Mouse (Mus musculus) layer of hippocampus, adult 11-12 months (tissue): ENCODE measurements around the gene Wdr73.
A peak's percentile ranks its signal among the peaks of the same experiment; 100 is the strongest.

Experiments
- DNase-seq: peaks from one replicate; pipeline ENCODE4 v3.0.0; 2022; ENCODE audit warnings: low spot score

Gene Wdr73

DNA sequence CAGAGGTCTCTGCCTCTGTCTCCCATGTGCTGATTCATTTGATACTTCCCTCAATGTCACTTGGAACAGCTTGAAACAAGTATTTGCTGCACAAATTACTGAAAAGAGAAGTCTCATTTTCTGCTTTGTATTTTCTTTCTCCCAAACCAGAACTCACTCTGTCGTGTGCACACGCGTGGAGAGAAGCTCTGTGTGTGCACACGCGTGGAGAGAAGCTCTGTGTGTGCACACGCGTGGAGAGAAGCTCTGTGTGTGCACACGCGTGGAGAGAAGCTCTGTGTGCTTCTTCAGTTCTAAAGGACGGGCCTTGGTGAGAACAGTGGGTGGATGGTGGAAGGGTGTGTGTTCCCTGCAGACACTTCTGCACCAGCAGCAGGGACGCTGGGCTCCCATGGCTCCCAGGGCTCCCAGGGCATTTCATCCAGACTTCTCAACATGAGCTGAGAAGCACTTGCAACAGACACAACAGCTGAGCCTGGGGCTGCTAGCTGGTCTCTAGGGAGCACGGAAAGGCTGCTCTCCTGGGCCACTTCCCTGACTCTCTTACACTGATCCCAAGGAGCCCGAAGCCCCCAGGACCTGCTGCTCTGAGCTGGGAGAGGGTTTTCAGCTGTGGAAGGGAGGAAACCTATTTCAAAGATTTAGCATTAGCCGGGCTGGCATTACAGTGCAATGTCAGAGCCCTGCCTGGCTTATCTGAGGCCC lies 6.1 kb downstream of the Wdr73 start:
- no peak for DNase-seq

DNA sequence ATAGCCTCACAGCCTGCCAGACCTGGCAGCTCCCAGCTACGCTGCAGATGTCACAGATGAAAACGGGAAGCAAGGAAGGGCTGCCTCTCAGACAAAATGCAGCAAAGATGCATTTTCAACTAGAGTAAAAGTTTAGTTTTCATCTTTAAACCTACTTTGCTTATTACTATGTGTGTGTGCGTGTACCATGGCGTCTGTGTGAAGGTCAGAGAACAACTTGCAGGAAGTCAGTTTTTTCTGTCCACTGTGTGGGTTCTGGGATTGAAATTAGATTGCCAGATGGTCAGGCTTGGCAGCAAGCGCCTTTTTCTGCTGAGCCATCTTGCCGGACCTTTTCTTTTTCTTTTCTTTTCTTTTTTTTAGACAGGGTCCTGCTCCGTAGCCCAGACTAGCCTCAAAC lies 6.9 kb downstream of the Wdr73 start:
- DNase-seq = no peak

DNA sequence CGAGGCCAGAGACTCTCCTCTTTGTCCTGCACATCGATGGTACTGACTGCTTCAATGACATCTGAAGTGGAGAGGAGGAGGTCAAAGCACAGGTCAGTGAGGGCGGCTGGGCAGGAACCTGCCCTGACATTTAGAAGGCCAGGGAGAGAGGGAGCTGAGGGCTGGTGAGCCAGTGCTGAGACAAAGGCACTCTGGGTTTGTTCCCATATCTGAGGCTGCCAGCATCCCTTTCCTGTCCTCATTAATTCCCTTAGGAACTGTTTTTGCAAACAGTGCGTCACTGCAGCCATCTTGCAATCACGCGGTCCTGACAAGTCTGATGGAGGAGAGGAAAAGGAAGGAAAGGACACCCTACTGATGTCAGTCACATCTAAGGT lies 7.3 kb downstream of the Wdr73 start:
- no peak for DNase-seq

DNA sequence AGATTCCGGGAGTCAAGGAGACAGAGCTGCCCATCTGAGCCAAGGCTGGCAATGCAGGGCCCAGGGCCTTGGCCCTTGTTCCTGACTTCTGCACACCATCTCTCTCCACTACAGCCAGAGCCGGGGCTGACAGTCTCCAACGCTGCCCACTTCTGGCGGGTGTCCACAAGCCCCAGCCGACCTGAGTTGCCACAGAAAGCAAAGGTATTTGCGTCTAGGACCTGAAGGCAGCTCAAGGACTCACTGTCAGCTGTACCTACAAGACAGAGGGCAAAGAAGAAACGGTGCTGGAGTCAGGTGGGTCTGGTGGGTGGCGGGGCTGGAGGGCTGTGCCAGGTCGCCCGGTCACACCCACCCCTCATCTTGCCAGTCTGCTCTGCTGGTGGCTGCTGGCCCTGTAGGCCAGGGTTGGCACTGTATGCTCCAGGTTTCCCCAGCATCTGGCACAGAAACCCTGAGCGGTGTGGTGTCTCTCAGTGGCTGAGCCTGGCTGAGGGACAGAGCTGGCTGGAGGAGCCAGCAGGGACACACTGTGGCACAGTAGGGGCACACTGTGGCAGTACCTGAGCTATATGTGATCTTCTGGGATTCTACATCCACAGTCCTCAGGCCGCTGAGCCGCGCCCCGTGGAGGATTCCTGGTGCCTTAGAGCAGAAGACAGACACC lies 7.8 kb downstream of the Wdr73 start:
- DNase-seq = no peak

DNA sequence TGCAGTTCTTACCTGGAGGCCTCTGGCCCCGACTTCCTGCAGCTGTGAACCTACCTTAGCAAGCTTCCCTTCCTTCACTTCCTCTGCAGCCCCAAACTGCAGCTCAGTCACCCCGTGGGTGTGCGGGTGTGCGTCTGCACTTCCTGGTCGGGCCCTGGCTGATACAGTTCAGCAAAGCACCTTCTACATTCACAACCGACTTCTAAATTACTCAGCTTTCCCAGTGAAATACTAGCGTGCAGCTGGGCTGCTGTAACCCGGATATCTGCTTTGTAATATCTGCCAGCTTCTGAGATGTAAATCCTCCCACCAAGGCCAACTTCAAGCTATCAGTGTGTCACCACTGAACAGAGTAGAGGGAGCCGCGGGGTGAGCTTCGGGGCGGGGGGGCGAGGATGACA lies 11.2 kb downstream of the Wdr73 start:
- DNase-seq = no peak

DNA sequence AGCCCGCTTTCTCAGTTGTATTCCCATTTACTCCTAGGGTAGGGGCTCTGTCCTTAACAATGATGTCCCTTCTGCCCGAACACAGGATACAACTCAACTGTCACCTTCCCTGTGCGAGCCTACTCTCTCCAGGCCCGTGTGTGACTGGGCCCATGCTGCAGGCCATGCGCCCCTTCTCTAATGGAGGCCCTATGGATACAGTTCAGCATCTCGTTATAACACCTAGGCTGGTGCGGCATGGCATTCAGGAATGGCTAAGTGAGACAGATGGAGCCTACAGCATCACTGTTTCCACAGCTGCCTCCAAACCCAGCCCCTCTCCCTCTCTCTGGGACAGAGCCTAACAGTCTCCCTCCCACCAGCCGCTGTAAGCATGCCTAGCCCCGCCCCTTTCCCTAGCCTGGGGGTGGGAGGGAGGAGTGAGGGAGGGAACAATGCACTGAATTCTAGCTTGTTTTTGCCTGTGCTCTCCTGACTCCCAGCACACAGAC lies 12.0 kb downstream of the Wdr73 start:
- DNase-seq = peak; percentile 53

DNA sequence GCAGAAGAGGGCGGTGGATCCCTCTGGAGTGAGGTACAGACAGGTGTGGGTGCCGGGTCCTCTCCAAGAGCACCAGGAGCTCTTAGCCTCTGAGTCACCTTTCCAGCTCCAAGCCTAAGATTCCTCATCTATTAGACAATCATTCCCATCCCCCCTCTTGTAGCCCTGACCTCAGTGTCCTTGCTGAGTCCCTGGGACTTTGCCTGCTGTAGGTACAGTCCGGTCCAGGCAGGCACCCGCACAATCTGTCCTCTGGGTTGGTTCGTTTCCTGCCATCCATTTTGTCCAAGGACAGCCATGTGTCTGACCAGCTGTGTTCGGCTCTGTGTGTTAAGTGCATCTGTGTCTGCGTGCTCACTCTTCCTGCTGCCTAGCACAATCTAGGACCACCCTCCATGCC lies 12.5 kb downstream of the Wdr73 start:
- DNase-seq = no peak

DNA sequence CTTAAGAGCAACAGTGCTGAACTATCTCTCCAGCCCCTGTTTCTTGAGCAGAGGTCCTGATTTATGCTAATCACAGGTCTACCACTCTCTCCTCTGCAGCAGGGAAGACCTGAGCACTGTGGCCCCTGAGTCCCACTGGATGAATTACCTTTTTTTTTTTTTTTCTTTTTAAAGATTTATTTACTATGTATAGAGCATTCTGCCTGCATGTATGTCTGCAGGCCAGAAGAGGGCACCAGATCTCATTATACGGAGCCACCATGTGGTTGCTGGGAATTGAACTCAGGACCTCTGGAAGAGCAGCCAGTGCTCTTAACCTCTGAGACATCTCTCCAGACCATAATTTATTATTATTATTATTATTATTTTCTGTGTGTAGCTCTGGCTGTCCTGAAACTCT lies 15.4 kb downstream of the Wdr73 start:
- DNase-seq = no peak

DNA sequence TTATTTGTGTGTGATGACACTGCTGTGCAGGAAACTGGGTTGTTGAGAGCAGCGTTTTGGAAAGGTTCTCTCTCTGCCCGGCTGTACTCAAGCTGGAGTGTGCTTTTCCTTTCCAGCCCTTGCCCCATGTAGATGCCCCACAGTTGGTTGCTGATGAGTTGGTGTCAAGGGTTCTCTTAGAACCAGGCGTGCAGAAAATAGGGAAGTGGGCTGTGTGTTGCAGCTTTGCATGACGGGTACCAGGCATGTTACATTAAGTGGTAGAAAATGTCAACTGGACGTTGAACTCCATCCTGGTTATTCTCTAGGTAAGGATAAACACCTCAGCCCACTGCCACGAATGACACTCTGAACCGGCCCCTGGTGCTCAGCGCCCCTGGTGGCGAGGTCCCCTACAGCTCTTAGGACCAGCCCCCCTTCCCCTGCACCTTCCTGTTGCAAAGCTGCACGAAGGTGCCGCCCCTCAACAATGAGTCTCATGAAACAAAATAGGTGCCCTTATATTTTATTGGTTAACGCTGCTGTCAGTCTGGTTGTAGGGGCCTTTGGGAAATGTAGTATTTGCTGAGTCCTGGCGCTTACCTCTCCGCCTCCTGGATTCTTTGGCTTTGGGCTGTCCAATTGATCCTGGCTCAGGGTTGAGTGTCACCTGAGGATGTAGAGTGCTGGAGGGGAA lies 18.1 kb downstream of the Wdr73 start:
- DNase-seq = peak; percentile 79

DNA sequence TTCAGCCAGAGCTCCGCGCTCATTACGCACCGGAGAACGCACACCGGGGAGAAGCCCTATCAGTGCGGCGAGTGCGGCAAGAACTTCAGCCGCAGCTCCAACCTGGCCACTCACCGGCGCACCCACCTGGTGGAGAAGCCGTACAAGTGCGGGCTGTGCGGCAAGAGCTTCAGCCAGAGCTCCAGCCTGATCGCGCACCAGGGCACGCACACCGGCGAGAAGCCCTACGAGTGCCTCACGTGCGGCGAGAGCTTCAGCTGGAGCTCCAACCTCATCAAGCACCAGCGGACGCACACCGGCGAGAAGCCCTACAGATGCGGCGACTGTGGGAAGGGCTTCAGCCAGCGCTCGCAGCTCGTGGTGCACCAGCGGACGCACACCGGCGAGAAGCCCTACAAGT lies 25.3 kb downstream of the Wdr73 start:
- no peak for DNase-seq

DNA sequence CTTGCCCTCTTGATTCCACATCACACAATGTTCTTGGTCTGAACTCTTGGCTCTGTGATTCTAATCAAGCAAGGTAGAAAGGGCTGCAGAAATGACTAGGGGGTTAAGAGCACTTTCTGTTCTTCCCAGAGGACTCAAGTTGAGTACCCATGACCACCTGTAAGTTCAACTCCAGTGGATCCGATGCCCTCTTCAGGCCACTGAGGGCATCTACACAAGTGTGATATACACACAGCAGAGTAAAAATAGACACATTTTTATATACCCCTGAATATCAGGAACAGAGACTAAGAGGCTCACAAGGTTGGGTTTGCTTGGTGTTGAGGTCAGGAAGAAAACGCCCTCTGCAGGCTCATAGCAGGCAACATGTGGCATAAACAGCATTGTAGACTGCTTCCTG lies 27.4 kb downstream of the Wdr73 start:
- no peak for DNase-seq

DNA sequence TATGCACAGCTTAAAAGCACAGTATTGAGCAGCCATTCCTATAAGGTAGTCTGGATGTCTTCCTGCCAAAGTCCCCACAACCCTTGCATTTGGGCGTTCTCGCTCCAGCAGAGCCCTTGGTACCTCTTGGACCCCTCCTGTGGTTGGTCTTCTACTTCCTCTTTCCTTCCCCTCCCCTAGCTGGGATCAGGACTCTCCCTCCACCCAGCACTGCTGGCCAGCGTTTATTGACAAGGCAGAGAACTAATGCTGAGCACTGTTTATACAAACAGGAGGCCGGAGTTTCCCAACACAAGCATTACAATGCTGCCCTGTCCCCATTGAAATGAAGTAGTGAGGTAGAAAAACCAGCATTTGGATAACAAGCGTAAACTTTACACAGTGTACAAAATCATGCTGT lies 28.0 kb downstream of the Wdr73 start:
- DNase-seq = no peak

DNA sequence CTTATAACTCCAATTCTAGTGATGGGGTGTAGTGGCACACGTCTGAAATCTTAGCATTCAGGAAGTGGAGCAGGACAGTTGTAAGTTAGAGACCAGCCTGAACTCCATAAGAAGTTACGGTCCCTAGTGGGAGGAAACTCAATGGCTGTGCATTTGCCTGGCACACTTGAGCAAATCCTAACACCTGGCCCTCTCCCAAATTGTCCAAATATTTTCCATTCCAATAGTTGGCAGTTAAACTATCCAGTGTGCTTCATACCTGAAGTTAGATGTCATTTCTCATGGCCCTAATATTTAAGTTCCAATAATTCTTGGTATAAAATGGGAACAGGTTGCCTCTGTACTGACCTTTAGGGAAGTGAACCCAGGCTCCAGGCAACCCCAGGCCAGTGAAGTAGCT lies 32.4 kb downstream of the Wdr73 start:
- no peak for DNase-seq

DNA sequence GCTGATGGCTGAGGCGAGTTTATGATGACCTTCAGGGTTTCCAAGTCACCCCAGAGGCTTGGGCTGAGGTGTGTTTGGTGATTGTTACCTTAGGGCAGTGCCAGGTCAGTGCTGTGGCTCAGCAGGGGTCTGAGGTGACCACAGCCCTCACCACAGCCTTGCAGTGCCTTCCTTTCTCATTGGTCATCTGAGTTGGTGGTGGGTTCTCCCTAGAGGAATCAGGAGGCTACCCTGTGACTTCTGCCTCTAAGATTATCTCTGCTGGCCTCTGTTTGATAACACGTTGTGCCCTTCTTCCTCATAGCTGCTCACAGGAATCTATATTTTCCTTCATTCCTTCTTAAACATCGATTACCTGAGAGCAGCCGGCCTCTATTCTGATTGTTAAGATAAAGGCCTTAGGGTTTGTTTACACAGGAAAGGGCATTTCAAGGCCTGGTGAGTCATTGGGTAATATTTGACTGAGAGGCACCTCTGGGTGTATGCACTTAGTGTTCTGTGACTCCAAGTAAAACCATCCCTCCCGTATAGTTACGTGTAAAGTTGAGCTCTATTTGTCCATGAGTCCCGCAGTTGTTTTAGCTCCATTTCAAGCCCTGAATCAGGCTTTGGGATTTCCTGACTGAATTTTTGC lies 34.4 kb downstream of the Wdr73 start:
- DNase-seq = no peak

DNA sequence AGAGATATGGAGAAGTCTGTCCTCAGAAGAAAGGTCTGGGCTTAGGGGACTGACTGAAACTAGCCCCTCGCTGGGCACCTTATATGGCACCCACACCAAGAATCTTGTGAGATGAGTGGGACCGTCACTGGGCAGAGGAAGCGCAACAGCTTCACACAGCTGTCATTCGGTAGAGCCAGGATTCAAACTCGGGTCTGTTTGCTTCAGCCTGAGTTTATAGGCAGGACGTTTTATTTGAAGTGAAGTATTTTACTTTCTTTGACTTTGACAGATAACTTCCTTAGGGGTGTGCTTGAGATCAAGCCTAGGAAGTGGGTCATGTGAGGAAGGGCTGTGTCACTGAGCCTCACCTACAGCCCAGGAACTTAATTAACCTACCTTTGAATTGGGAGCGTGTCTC lies 35.5 kb downstream of the Wdr73 start:
- no peak for DNase-seq

DNA sequence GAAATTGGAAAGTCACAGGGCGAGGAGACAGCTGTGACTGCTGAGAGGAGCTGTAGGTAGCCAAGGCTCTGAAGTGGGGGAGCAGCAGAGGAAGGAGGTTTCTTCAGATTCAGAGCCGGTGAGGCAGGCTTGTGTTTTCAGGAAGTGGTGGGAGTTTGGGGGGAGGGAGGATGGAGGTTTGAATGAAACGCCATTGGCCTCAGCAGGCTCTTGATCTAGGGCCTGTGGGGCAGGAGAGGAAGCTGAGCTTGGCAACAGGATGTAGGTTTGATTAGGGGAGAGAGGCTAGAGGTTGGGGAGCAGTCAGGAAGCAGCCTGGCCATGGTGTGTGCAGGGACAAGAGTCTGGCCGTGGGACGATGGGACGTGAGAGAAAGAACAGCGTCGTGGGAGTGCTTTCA lies 36.2 kb downstream of the Wdr73 start:
- DNase-seq = no peak

DNA sequence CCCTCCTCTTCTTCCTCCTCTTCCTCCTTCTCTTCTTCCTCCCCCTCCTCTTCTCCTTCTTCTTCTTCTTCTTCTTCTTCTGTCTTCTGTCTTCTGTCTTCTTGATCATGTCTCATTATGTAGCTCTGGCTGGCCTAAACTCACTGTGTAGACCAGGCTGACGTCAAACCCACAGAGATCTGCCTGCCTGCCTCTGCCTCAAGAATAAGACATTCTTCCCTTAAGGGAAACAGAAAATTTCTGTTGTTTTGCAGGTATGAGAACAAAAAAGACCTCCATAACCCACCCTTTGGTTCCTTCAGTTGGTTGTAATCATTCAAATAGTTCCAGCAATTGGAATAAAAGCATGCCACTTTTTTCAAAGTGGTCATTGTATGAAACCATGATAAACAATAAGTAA lies 36.9 kb downstream of the Wdr73 start:
- no peak for DNase-seq

DNA sequence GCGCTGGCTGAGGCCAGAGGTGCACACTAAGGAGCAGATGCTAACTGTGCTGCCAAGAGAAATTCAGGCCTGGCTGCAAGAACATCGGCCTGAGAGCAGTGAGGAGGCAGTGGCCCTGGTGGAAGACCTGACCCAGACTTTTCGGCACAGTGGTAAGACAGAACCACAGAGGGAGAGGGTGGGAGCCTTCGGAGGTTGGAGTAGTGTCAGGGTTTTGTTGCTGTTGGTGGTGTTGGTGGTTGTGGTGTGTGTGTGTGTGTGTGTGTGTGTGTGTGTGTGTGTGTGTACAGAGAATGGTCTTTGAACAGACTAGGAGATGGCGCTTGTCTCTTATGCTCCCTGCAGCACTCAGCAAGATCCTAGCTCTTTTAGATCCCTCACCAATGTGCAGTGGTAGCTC lies 37.5 kb downstream of the Wdr73 start:
- no peak for DNase-seq

DNA sequence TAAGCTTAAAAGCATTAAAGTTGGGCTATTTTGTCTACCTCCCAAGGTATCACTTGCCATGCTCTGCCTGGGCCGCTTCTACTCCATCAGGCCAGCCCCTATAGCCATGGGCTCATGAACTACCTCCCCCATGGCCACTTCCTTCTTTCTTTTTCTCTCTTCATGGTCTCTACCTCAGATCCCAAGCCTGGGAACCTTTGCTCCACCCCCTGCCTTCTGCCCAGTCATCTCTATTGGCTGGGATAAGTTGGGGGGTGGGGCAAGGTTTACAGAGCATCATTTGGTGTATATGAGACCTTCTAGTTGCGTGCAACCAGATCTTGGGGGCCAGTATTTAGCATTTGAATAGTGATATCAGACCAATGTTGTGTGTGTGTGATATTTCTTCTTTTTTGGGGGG lies 38.6 kb downstream of the Wdr73 start:
- no peak for DNase-seq

DNA sequence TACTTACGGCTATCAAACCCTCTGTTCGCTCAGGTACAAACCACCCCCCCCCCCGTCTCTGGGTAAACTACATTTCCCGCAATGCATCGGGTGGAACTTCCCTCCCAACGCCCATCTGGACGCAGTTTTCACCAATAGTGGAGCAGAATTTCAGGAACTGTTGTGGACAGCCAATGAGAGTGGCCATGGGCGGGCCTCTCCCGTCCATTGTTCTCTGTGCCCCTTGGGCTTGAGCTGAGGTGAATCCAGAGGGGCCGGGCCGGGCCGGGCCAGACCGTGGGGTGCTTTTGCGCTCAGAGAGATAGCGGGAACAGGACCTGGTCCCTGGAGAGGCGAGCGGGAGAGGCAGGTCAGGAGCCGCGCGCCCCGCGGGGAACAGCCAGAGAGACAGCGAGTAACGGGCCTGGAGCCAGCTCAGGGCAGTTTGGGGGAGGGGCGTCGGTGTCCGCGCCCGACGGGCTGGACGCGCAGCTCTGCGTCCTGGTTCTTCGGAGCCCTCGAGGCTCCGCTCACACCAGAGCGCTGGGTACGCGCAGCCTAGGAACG lies 40.3 kb downstream of the Wdr73 start, which contains the start of gene Zscan2:
TSS of gene Zscan2 (plus strand) at position 192 of the 546 bp plus-strand sequence.
- DNase-seq = peak; percentile 92

DNA sequence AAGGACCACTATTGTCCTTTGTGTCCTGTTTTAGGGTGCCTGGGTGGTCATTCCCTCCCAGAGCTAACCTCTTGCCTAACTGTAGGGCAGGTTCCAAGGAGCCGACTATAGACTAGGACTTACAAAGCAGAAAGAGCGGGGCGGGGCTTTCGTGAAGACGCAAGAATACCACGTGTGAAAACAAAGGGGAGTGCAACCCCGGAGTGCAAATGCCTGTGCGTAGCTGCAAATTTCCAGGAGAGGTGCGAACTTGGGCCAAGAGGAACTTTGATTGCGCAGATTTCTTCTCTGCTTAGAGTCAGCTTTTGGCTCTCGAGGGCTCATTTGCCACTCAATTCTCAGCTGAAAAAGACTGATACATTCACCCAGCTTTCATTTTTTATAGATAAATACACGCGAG lies 40.8 kb downstream of the Wdr73 start:
- peak; percentile 56 for DNase-seq

DNA sequence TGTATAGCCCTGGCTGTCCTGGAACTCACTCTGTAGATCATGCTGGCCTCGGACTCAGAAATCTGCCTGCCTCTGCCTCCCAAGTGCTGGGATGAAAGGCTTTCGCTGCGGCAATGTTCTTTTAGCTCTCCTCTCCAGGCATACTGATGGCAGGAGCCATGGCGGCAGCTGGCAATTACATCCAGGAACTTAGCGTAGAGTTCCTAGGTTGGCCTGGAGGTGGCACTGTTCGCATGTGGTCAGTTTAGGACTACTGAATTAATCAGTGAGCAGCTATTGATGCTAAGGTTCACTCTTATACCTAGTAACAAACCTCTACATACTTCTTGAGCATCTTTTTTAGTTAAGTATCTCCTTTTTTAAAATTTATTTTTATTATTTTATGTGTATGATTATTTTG lies 43.9 kb downstream of the Wdr73 start:
- DNase-seq = peak; percentile 81

DNA sequence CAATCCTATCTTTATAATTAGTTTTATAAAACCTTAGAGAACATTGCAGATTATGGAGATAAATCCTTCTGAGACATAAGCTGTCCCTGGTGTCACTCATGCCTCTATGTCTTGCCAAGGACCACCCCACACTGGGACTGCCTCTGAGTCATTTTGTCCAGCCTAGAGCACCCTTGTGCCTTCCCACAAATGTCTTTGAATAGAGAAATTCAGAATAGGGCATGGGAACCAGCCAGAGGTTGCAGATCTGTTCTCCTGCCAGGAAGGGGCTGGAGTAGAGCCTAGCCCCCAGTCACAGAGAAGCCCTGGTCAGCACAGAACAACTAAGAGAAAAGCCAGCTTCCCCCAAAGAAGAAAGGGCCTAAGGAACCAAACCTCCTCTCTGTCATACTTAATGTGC lies 45.8 kb downstream of the Wdr73 start:
- no peak for DNase-seq
